Mouse (Mus musculus): Measurements from ENCODE around the gene Steap3.

GRCm38 (mm10) chr1:120267631-120268030, 4.9 kb downstream of the Steap3 start:
- TF ChIP-seq CTCF (IDR thresholded peaks at IDR 0.05; ENCODE audit: low read depth, low read length) (no peak), POLR2A (IDR thresholded peaks at IDR 0.05; ENCODE audit: extremely low read depth, insufficient read depth, low read length) (no peak)

Measured in liver, adult 2 months (tissue).